Mouse (Mus musculus) heart, embryonic 10.5 days (tissue): ENCODE results near the gene Slc17a5. TPM values are rescaled to one million over a fixed set of nuclear protein-coding genes. Genes with fewer than 3 reads are reported as not detected.

Experiments
- DNase-seq: peaks from one replicate; pipeline ENCODE4 v3.0.0-alpha.2; 2017; ENCODE audit warnings: low spot score
- H3K27ac ChIP-seq: fragments of 300-500 bp; sonication (generic); 2 replicates; pipeline ENCODE4 v1.5.1; 2016; ENCODE audit warnings: mild to moderate bottlenecking
- H3K27me3 ChIP-seq: fragments of 300-500 bp; sonication (generic); 2 replicates; pipeline ENCODE4 v1.6.1; 2016; ENCODE audit warnings: mild to moderate bottlenecking; ENCODE audit not compliant: poor library complexity, insufficient read depth, severe bottlenecking
- H3K36me3 ChIP-seq: fragments of 300-500 bp; sonication (generic); 2 replicates; pipeline ENCODE4 v1.6.1; 2016; ENCODE audit warnings: mild to moderate bottlenecking, moderate library complexity
- H3K4me1 ChIP-seq: fragments of 300-500 bp; sonication (generic); 2 replicates; pipeline ENCODE4 v1.6.1; 2016; ENCODE audit warnings: mild to moderate bottlenecking
- H3K4me3 ChIP-seq: fragments of 300-500 bp; sonication (generic); 2 replicates; pipeline ENCODE4 v1.5.1; 2016; ENCODE audit warnings: mild to moderate bottlenecking, moderate library complexity
- H3K9me3 ChIP-seq: fragments of 300-500 bp; sonication (generic); 2 replicates; pipeline ENCODE4 v1.6.1; 2016; ENCODE audit warnings: mild to moderate bottlenecking, moderate library complexity
- WGBS: fragments of 180-500 bp; shearing (Covaris S2); methylation state at CpG from one replicate; pipeline ENCODE4 v1.1.7; 2016; 5-methylcytosine and 5-hydroxymethylcytosine counted together
- polyA plus RNA-seq: library from polyadenylated mRNA; unstranded; fragments of >200 nt; fragmentation: Nextera tagmentation; extraction: Ambion mirVana; gene quantifications from 2 replicates; pipeline ENCODE4 v1.2.1, GENCODE M21; 2016

Gene Slc17a5
- polyA plus RNA-seq, 1 experiment from 2014 or later: 7.0 TPM

DNA sequence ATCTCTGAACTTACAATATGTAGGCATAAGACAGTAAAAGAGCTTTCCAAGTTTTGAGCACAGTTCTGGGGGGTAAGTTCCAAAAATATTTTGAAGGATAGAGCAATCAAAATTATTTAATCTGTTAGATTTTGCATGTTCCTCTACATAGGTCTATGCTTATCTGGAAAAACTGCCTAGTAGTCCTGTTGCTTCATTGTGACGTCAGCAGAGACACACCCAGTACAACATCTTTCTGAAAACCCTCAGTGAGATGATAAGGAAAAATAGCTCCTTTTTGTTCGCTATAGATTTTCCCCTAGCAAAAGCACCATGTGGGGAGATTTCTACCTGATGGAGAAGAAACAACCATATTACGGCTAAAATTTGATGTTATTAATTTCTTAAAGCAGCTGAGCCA, 7.4 kb upstream of the Slc17a5 start:
- H3K36me3 ChIP-seq: no peaks in the 10 kb centered on the region
- DNase-seq: no peak
- WGBS: 73% methylated on average over 3 of the region's 3 CpGs
- no peak overlapping the region for H3K4me3 ChIP-seq
- no peaks in the 10 kb centered on the region for H3K4me1 ChIP-seq
- no peak overlapping the region for H3K27ac ChIP-seq
- no peaks in the 10 kb centered on the region for H3K27me3 ChIP-seq
- H3K9me3 ChIP-seq: no peaks in the 10 kb centered on the region

GRCm38 (mm10) chr9:78590471-78590870, 2.6 kb upstream of the Slc17a5 start:
- H3K4me1 ChIP-seq: peaks cover 9% of the 10 kb centered on the region; the same call in 1 of the 2 replicates
- no peaks in the 10 kb centered on the region for H3K27me3 ChIP-seq
- no peak overlapping the region for H3K27ac ChIP-seq
- H3K4me3 ChIP-seq: no peak overlapping the region
- H3K9me3 ChIP-seq: no peaks in the 10 kb centered on the region
- DNase-seq: no peak
- 91% methylated on average over 2 of the region's 2 CpGs for WGBS
- no peaks in the 10 kb centered on the region for H3K36me3 ChIP-seq

DNA sequence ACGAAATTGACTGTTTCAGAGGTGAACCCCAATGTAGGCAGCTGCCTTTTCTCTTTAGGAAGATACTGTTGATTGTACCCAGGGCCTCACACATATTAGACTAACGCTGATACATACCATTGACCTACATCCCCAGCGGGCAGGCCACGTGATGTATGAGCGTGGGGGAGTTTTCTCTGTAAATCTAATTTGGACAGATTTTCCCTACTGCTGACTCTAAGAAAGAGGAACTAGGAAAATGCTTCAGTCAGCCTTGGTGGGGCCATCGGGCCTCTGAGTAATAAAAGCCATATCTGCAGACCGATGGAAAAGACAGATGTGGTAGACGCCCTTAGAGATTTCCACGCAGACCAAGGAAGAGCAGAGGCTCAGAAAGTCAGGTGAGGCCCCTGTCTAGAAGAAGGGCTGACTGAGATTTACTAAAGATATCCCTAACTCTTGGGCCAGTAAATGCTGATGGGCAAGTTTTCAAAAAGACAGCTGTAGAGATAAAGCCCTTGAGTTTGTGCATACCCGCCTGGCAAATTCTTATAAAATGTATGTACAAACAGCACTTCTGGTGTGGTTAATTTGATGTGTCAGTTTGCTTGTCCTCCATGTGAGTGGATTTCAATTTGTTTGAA, 681 bp upstream of the Slc17a5 start:
- DNase-seq: no peak
- Histone ChIP-seq H3K27ac (peak overlapping the region; percentile 91), H3K4me3 (peak overlapping the region; percentile 96), H3K36me3 (no peaks in the 10 kb centered on the region), H3K4me1 (peaks cover 9% of the 10 kb centered on the region; the same call in 1 of the 2 replicates), H3K9me3 (no peaks in the 10 kb centered on the region), H3K27me3 (no peaks in the 10 kb centered on the region)
- WGBS: 77% methylated on average over 10 of the region's 10 CpGs

GRCm38 (mm10) chr9:78587218-78587883, 490 bp downstream of the Slc17a5 start:
- H3K4me3 ChIP-seq: peak overlapping the region; percentile 96
- DNase-seq: no peak
- no peaks in the 10 kb centered on the region for H3K27me3 ChIP-seq
- peaks cover 9% of the 10 kb centered on the region; the same call in 1 of the 2 replicates for H3K4me1 ChIP-seq
- no peaks in the 10 kb centered on the region for H3K36me3 ChIP-seq
- H3K27ac ChIP-seq: peak overlapping the region; percentile 91
- H3K9me3 ChIP-seq: no peaks in the 10 kb centered on the region
- WGBS: 2% methylated on average over 31 of the region's 31 CpGs

DNA sequence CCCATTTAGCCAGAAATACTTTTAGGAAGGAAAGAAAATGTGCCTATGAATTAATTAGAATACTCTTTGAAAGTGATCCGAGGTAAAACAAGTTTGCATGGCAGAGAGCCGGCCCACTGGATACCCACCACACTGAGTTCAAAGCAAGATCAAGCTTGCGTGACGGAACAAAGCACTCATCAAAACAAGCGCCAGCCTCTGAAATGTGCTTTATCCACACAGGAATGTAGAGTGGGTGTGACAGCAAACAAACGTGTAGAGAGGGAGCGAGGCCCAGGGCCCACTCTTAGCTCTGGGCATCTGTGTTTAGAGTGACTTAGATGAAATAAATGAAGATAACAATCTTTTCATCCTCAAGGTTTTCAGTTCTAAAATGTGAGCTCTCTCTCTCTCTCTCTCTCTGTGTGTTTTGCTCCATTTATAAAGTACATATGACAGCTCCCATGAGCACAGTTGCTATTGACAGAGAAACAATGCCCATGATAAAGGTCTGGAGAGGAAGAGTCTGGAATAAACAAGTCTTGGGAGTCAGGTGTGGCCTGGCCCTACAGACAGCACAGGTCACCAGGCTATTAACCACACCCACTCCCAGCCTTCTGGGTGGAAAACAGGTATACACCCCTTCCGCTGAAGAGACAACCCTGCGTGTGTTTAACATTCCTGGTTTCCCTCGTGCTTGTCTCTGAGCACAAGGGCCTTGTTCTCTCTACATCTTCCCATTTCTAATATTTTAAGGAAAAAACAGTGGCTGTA, 8.0 kb downstream of the Slc17a5 start:
- WGBS: 59% methylated on average over 10 of the region's 10 CpGs
- Histone ChIP-seq H3K27ac (no peak overlapping the region), H3K4me3 (no peak overlapping the region)

DNA sequence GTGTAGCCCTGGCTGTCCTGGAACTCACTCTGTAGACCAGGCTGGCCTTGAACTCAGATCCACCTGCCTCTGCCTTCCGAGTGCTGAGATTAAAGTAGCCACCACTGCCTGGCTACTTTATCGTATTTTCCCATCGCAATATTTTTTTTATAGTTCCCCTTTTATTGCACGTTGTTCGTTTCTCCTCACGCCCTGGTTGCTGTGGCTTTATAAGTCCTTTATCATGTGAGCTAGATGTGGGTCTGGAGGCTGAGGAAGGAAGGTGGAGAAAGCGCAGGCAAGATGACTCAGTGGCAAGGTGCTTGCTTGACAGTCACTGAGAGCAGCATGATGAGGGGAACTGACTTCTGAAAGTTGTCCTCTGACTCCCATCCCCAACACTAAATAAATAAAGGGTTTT, 9.0 kb downstream of the Slc17a5 start:
- Histone ChIP-seq H3K27ac (no peak overlapping the region), H3K4me3 (no peak overlapping the region), H3K27me3 (no peaks in the 10 kb centered on the region), H3K4me1 (0 out of 2 replicates have a peak, but pooled peaks cover 3% of the 10 kb centered on the region), H3K9me3 (no peaks in the 10 kb centered on the region), H3K36me3 (peaks cover 19% of the 10 kb centered on the region)
- DNase-seq: no peak
- WGBS: 92% methylated on average over 7 of the region's 7 CpGs

More for the DNA sequence above, 8.0 kb downstream of the Slc17a5 start:
- Histone ChIP-seq H3K4me1 (0 out of 2 replicates have a peak, but pooled peaks cover 3% of the 10 kb centered on the region), H3K9me3 (no peaks in the 10 kb centered on the region), H3K27me3 (no peaks in the 10 kb centered on the region), H3K36me3 (peaks cover 16% of the 10 kb centered on the region)
- DNase-seq: no peak

GRCm38 (mm10) chr9:78576466-78576865, 11.4 kb downstream of the Slc17a5 start:
- Histone ChIP-seq H3K36me3 (peaks cover 19% of the 10 kb centered on the region), H3K27ac (no peak overlapping the region), H3K9me3 (no peaks in the 10 kb centered on the region), H3K4me1 (0 out of 2 replicates have a peak, but pooled peaks cover 3% of the 10 kb centered on the region), H3K4me3 (no peak overlapping the region), H3K27me3 (no peaks in the 10 kb centered on the region)
- 88% methylated on average over 5 of the region's 5 CpGs for WGBS
- DNase-seq: no peak

DNA sequence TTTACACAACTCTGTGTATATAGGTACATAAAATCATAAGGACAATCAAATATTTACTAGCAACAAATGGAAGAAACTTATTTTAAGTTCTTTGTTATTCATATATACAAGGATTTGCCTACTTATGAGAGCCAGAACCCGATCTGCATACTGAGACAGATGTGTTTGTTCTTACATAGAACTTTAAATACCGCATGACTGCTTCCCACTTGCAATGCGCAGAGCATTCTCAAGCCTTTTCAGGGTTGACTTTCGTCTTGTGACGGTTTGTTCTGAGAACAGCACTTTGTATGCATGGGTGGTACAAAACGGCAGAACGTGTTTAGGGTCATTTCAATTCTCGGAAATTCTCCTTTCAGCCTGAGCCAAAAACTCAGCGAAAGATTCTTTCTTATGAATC, 17.9 kb downstream of the Slc17a5 start:
- DNase-seq: no peak
- Histone ChIP-seq H3K4me1 (no peaks in the 10 kb centered on the region), H3K27ac (no peak overlapping the region), H3K9me3 (no peaks in the 10 kb centered on the region), H3K36me3 (peaks cover 11% of the 10 kb centered on the region), H3K4me3 (no peak overlapping the region), H3K27me3 (no peaks in the 10 kb centered on the region)
- WGBS: 93% methylated on average over 9 of the region's 9 CpGs

DNA sequence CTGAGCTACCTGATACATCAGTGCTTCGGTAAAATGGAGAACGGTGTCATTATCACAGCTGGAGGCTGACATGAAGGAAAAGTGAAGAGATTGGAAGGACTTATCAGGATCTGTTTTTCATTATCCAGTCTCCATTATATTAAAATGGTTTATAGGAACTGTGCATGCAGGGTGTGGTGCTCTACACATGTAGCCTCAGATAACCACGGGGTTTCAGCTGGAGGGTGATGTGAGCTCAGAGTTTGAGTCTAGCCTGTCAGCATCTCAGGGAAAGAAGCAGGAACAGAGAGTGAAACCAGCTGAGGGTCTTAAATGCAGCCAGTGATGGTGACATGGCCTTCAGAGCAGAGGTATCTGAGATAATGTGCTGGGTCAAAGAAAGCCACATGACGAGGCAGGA, 28.4 kb downstream of the Slc17a5 start:
- WGBS: 70% methylated on average over 4 of the region's 4 CpGs
- no peaks in the 10 kb centered on the region for H3K4me1 ChIP-seq
- no peak for DNase-seq
- no peak overlapping the region for H3K27ac ChIP-seq
- H3K9me3 ChIP-seq: no peaks in the 10 kb centered on the region
- no peaks in the 10 kb centered on the region for H3K36me3 ChIP-seq
- no peaks in the 10 kb centered on the region for H3K27me3 ChIP-seq
- no peak overlapping the region for H3K4me3 ChIP-seq

GRCm38 (mm10) chr9:78558586-78559214, 29.1 kb downstream of the Slc17a5 start:
- WGBS: 69% methylated on average over 8 of the region's 8 CpGs

GRCm38 (mm10) chr9:78557041-78557440, 30.8 kb downstream of the Slc17a5 start:
- Histone ChIP-seq H3K9me3 (no peaks in the 10 kb centered on the region), H3K36me3 (peaks cover 3% of the 10 kb centered on the region; the same call in 1 of the 2 replicates), H3K27ac (no peak overlapping the region), H3K27me3 (no peaks in the 10 kb centered on the region), H3K4me3 (no peak overlapping the region), H3K4me1 (no peaks in the 10 kb centered on the region)
- 77% methylated on average over 1 of the region's 1 CpGs for WGBS
- DNase-seq: no peak

More at GRCm38 (mm10) chr9:78558586-78559214, 29.1 kb downstream of the Slc17a5 start:
- H3K27me3 ChIP-seq: no peaks in the 10 kb centered on the region
- H3K36me3 ChIP-seq: no peaks in the 10 kb centered on the region
- H3K4me1 ChIP-seq: no peaks in the 10 kb centered on the region
- no peak overlapping the region for H3K4me3 ChIP-seq
- H3K9me3 ChIP-seq: no peaks in the 10 kb centered on the region
- H3K27ac ChIP-seq: no peak overlapping the region
- DNase-seq: no peak

DNA sequence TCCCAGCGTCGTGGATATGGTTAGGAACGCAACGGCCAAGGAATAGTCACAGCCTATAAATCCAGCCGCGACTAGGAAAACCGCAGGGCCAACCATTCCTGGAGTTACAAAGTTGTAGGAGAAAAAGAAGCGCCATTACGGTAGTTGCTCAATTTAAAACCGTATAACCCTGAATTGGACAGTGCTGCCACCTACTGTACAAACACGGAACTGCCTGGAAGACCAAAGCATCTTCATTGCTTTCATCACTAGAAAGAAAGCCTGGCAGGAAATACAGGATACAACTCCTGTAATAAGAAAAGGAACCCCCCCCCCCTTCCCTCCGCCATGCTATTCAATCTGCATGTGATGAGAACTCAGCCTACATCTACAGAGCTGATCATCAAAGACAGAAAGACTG, 34.9 kb downstream of the Slc17a5 start:
- H3K36me3 ChIP-seq: peaks cover 3% of the 10 kb centered on the region; the same call in 1 of the 2 replicates
- no peaks in the 10 kb centered on the region for H3K4me1 ChIP-seq
- H3K9me3 ChIP-seq: no peaks in the 10 kb centered on the region
- no peaks in the 10 kb centered on the region for H3K27me3 ChIP-seq
- no peak overlapping the region for H3K27ac ChIP-seq
- H3K4me3 ChIP-seq: no peak overlapping the region
- DNase-seq: no peak
- WGBS: 34% methylated on average over 12 of the region's 12 CpGs
